Mouse (Mus musculus) testis, postnatal 10 days (tissue): Measurements from ENCODE around the gene Acsl1.

Source experiments
- DNase-seq: peaks from one replicate; pipeline ENCODE4 v3.0.0; 2021; ENCODE audit warnings: low spot score

The Acsl1 gene

DNA sequence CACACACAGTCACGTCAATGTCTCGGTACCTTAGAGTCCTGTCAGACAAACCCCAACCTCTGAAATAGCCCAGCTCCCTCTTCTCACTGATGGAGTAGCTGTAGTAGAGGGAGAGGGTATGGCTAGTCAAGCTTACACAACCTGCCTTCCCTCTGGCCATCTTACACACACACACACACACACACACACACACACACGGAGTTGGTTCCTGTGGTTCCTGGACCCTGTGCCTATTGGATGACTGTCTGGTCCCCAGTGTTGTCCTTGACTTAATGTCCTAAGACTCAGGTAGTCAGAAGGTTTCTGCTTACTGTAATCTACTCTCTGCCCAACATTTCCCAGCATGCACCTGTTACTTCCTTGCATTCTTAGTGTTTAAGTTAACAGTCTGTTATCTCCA, 5.1 kb downstream of the Acsl1 start:
- no peak for DNase-seq

DNA sequence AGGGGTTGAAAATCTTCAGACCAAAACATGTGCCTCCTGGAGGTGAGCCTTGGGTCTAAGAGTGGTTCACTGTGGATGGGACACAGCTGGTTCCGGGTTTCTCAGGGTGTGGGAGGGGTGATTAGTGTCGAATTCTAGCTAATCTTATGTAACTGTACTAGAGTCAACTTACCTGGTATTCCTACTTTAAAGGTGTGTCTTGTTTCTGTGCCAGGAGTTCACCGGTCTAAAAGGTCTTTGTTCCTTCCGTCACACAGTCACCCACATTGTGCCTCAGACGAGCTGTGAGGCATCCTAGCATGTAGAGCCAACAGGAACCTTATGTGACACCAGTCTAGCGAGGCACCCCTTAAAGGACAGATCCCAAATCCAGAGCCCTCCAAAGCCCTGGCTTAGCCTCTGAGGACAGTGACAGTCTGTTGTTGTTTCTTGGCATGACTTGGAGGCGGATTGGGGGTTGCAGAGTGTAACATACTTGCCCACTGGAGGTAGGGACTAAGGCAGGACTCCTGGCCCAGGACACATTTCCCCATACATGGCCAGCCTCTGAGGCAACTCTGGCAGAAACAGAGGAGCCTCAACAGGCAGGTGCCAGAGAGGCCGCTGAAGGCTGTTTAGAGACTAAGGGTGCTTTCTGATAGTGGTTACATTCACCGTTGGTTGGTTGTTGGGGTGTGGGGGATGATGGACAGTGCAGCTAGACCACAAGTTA, 7.1 kb downstream of the Acsl1 start:
- no peak for DNase-seq

DNA sequence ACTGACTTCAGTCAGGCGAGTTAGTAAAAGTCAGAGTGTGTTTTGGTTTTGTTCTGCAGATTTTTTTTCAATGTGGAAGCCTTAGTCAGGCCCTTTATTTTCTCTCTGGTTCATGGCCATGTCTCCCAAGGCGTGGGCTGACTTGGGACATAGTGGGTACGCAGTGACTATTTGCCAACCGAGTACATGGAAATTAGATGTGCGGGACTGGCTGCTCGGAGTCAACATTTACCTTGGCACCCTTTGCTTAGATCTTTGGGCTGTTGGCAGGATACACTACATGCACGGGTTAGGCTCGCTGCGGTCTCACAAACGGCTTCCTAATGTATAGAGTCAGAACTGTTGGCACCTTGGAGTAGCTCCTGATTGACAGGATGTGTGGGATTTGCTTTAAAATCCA, 7.9 kb downstream of the Acsl1 start:
- no peak for DNase-seq

DNA sequence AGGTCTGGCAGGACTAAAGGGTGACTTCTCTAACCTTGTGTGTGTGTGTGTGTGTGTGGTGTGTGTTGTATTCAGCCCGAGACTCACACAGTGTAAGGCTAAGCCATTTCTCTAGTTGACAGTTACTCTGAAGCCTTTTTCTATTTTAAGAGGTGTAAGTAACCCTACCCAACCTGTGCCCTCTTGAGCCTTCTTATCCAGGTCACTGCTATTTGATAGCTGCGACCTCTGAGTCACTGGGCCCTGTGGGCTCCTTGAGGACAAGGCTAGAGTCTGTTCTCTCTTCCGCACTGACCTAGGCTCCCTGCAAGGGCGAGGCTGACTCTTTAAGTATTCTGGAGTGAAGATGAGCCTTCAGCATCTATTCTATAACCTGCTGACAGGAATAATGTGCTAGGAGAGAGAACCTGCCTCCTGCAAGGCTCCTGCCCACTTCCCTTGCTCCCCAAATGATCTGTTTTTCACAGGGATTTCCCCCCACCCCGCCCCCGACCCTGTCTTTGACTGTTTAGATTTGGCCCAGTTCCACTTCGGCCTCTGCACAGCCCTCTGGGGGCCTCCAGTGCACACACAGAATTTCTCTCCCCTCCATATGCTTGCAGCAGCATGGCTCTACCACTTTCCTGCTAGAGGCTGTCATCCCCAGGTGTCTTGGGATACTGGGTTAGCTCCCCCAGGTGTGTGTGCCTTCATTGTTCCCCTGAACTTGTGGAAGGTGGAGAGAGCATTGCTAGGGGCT, 9.1 kb downstream of the Acsl1 start:
- no peak for DNase-seq

DNA sequence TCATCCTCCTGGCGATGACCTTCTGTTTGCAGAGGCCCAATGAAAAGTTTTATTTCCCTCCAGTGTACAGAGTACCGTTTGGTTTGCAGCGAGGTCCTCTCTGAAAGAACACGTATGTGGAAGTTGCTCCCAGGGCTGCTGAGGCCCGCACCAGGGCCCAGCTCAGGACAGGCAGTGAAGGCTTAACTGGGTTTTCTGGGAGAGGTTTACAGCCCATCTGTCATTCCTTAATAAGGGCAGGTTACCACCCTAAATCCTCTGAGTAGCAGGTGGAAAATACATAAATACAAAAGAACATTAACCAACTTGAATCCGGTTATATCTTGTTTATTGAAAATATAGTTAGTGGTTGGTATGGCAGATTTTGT, 9.7 kb downstream of the Acsl1 start:
- no peak for DNase-seq

DNA sequence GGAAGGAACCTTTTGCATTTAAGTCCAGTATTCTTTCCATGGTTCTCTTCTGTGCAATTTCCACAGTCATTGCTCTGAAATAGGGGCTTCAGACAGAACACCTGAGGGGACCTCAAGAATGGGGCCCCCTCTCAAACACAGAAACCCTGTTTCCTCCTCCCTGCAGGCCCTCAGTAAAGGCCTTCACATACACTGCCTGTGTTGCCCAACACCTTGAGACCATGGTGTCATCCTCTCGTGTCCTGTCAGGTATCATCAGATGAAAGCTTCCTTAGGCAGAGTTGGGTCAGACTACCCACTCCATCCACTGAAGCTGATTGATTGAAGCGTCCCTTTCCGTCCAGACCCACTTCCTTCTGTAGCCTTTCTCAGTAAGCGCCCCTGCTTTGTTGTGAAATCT, 11.9 kb downstream of the Acsl1 start:
- DNase-seq: no peak

DNA sequence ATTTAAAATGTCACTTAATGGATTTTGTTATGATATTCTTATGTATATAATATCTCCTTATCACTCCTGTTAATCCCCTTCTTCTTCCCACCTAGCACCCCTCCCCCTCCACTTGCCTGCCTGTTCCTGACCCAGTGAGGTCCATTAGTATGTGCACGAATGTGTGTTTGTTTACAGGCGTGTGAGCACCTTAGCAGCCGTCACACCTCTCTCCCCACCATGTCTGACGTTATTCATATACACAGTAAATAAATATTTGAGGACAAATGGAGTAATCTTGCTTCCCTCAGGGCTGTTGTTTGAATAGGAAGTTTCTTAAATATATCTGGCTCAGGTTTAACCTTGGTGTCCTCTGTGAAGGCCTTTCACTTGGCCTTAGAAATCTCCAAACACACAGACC, 12.4 kb downstream of the Acsl1 start:
- DNase-seq: no peak

DNA sequence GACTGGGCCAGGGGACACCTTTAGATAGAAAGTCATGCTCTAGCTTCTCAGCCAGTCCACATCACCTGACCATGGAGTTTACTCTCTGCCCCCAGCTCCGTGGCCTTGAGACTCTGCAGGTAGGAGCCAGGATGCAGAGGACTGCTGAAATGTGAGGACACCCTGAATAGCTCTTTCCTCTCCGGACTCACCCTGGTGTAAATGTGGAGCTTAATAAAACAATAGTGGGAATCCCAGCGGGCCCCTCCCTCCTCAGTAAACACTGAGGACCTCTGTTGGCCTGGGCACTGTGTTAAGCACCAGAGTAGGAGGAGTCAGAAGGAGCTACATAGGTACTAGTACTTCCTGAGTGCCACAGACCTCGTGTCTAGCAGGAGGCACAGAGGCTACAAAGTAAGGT, 13.2 kb downstream of the Acsl1 start:
- DNase-seq: no peak

DNA sequence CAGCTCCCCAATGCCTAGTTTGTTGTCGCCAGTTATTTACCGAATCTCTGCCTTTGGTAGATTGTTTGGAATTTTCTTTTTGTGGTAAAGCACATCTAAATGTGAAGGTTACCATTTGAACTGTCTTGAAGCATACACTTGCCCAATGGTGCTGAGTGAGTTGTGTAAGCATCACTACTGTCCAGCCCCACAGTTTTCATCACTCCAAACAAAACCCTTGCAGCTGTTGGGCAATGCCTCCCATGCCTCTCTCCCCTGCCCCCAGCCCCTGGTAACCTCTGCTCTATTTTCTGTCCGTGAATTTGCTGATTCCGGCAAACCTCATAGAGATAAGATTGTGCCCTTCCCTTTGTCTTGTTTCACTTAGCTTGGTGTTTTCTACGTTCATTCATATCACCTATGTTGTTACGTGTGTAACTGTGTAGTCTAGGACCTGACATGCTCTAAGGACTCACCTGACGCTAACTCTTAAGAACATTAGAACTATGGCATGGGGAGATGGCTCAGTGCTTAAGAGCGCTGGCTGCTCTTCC, 14.2 kb downstream of the Acsl1 start:
- DNase-seq: no peak

DNA sequence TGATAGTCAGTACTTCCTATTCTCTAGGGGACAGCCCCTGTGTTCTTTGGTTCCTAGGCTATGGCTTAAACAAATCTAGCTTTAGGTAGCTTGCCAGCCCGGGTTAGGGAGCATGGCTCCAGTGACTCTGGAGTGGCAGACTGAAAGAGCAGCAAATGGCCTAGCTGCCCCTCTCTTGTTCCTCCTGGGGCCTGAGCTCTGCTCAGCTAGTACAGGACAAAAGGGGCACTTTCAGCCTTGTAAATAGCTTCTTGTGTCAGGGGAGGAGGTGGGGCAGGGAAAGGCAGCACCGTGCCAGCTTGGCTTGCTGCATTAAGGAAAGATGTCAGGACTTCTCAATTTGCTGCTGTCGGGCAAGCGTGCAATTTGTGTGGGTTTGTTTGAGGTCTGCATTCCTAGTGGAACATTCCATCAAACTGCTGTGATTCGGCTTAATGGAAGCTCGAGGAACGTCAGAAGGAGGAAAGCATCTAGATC, 17.3 kb downstream of the Acsl1 start:
- DNase-seq: peak; percentile 33

DNA sequence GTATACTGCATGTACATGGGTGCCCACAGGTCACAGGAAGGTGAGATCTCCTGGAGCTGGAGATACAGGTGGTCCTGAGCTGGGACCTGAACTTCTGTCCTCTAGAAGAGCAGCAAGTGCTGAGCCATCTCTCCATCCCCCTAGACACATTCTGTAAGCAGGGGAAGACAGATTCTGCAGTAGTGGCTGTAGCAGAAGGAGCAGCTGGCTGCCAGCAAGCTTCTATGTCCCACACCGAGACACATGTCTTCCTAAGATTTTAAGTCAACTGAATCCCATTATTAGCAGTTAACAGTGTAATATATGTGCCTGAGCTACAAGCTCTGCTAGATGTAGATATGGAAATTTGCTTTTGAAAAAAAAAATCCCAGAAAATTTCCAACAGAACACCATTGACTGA, 18.4 kb downstream of the Acsl1 start:
- no peak for DNase-seq

DNA sequence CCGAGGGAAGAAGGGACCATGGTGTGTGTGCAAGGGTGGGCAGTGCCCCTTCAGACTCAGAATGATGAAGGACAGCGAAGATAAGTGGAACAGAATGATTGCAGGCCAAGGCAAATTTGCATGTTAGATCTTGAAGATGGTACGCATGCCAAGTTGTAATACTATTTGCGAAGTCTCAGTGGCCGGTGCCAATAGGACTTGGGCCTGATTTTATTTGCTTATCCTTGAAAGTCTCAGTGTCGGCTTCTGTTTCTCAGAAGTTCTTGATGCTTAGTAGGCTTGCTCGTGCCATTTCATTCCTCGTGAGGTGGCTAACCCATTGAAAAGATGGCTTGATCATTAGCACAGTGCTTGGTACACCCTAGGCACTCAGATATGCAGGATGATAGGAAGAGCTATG, 19.4 kb downstream of the Acsl1 start:
- DNase-seq: no peak

DNA sequence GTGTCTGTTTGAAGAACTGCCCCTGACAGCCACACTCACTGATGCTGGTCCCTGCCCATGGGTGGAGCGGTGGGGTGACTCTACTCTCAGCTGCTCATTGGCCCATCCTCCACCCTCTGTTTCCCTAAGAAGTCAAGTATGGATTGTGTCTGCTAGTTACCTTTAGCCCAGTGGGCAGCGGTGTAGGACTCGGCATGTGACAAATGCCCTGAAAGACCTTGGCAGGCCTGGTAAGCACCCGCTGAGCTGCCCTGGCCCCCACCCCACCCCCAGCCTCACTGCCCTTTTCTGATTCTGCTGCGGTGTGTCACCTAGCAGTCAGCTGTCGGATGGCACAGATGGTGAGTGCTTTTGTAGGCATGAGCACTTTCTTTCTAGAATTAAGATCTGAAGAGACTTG, 20.0 kb downstream of the Acsl1 start:
- DNase-seq: no peak

DNA sequence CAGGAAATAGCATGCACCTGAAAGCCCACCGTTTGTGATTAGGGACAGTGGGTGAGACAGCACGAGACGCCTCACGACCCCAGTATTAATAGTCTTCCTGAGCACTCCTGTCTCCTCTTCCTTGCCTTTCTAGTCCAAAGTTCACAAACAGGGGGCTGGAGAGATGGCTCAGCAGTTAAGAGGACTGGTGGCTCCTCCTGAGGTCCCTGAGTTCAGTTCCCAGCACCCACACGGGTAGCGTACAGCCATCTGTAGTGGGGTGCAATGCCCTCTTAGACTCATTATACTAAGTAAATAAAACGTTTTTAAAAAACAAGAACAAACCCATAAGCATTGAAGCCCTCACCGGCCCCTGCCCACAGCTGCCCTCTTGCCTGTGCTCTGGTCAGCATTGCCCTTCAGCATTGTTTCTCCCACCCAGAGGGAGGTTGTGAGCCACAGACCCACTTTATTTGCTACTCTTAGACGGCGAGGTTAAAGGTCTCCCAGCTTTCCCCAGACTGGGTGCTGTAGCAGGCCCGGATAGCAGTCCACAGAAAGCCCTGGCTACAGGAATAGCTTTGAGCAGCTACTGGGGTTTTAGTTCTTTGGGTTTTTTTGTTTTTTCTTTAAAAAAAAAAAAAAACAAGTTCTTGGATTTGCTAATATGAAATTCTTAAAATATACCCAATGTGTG, 22.8 kb downstream of the Acsl1 start:
- no peak for DNase-seq

DNA sequence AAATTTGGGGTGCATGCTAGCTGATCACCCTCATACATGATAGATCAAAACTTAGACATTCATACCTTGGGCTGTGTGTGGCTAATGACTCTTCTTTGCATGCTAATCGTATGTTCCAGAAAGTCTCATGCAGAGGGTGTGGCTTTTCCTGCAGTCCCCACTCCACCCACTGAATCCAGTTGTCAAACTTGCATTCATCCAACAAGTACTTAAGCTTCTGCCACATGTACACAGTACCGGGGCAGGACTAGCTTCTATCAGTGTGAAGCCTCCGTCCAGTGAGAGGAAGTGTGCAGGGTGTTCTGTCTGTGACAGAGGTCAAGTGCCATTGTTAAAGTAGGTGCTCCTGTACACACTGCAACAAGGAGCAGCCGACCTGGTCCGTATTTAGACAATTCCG, 26.0 kb downstream of the Acsl1 start:
- no peak for DNase-seq

DNA sequence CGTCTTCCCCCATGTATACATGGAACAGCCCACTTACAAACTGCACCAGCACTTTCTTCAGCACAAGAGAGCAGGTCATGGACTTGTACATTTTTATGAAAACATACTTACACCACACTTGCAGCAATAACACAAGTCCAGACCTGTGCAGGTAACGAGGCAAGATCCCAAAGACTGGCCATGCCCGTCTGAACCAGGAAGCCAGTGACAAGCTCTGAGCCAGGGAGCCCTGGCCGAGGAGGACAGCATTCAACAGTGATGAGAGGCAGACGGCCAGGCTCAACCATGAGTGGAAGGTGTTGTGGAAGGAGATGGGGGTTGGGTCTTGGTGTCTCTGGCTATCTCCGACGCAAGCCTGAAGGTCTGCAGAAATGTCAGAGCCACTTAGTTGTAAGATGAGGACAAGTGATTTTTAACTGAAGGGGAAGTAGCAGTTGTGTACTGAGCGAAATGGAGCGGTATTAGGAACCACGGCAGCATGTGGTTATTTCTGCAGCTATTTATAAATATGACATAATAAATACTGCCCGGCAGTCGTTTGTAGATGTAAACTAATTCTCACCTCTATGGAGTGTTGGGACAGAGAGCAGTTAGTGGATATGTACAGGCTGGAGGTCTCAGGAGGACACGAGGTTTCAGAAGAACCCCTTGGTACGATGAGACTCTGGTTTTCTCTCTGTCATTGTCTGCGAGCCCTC, 26.6 kb downstream of the Acsl1 start:
- DNase-seq: no peak

DNA sequence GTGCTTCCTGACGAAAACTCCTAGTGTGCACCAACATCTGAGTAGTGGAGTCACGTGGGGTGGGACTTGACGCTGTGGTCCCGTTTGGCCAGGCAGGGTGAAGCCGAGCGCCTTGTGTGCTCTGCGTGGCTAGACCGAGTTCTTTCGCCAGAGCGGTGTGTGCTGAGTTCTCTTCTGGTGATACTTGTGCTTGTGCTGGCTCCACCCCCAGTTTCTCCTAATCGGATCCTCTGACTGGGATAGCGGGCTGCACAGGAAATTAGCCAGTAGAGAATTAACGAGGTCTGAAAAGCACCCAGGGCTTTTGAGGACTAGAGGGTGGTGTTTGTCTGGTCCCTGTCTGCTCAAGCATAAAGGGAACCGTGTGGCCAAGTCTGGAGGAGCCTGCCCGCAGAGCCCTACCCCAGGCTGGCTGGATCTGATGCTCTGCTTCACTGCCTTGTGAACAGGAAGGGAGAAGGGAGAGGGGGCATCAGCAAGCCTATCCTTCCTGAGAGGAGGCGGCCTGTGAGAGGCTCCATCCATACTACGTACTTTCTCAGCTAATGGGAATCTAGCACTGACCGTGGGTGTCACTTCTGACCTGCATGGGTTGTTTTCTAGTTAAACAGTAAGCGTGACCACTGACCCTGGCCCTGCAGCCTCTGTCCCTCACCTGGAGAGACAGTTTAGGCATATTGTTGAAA, 28.7 kb downstream of the Acsl1 start:
- no peak for DNase-seq

DNA sequence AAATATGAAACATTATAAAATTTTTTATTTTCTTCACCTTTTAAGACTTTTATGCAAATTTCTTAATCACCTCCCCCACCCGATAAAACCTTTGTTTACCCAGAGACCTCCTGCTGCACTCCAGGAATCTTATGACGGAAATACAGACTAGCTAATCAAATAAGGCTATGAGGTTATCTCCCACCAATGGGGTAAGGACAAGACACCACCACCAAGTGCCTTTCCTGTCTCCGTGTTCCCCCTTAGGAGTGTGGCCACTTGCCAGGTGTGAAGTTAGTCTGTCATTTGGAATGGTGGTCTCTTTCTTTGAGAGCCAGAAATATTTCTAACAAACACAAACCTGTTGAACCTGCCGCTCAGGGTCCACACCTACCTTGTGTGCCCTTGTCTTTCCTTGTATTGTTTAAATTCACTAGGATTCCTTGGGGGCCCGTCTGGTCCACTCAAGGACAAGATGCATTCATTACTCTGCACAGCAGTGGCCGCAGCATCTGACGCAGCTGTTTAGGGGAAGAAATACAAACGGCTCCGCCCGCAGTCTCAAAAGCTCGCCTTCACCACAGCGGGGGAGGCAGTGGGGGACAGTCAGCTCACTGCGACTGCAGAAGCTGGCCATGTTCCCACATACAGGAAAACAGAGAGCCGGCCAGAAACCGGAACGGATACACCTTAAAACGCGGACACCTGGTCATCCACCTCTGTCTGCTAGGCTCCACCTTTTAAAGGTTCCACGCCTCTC, 31.7 kb downstream of the Acsl1 start:
- DNase-seq: no peak

DNA sequence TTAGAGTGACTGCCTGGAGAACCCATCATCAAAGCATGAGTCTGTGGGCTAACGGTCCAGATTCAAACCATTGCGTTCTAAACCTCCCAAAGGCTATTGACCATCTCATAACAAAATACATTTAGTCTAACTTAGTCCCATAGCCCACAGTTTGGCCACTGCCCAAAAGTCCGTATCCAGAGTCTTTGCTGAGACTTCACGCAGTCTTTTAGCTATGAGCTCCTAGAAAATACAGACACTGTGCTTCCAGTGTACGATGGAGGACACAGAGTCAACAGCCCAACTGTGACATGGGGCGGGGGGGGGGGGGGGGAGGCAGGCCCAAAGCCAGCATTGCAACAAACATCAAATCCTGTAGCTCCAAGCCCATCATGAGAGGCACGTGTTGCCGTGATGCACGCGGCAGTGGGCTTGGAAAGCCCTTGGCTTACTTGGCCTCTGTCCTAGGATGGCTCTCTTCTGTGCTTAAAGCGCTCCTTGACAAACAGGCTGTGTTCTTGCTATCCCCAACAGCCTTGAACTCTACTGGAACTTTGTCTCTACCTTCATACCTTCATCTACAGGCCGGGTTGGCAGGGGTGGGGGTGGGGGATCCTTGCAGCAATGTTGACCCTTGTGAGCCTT, 32.3 kb downstream of the Acsl1 start:
- DNase-seq: no peak

DNA sequence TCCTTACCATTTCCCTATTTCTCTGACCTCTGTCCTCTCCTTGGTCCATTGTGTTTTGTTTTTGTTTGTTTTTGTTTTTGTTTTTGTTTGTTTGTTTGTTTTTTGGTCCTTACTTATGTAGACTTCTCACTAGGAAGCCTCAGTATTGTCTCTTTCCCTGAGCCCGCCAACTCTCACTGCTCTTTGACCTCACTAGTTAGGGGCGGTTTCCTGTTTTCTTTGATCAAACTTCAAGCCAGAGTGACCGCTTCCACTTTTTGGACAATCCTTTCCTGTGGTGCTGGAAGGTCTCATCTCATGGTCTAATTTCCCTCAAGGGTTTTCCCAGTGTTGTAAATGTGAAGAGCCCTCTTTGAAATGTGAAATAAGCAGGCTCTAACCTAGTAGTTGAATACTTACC, 33.4 kb downstream of the Acsl1 start:
- DNase-seq: no peak
